Mouse (Mus musculus): ENCODE data around the gene Derl3. TPM values are rescaled to one million over a fixed set of nuclear protein-coding genes. Genes with fewer than 3 reads are reported as not detected.
A peak's percentile ranks its signal among the peaks of the same experiment; 100 is the strongest.
"Not testable (repeated sequence)": the region's sequence is repeated elsewhere in the genome, so short reads cannot be mapped to it uniquely, and the experiment has no call there.

Gene Derl3
- total RNA-seq (2014; rRNA removed): 2.1 and 6.4 TPM in 2 replicates
- 6.4 and 15.0 TPM in 2 replicates for polyA plus RNA-seq (2012; rRNA removed)

DNA sequence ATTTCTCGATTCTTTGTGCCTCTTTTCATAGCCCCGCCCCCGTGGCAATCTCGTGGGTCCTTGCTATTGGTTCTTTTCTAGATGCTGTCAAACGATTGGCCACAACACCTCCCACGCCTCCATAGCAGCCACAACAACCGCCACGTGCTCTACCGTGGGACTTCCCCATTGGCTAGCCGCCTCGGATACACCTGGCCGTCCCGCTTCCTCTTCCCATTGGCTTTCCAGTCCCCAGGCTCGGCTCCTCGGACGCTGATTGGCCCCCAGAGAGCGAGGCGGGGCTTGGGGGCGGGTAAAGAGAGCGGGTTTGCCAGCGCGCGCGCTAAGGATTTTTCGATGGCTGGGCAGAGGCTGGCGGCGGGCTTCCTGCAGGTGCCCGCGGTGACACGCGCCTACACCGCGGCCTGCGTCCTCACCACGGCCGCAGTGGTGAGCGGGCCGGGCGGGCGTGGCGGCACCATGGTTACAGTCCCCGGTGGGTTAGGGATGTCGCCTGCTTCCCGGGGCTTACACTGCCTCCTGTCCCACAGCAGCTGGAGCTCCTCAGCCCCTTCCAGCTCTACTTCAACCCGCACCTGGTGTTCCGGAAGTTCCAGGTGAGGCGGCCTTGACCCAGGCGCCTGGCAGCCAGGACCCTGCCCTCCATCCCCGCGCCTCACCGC is at the start of gene Derl3:
Derl3 (plus strand) TSS at position 325 of the 662 bp plus-strand sequence.
- Histone ChIP-seq H3K27ac (replicated peaks; ENCODE audit: insufficient read depth, low read depth, low read length) (no peak within 1 kb of the TSS), H3K4me1 (ENCODE audit: control insufficient read depth, insufficient read depth, low read length) (peaks cover 5% of the 10 kb centered on the region; the same call in 1 of the 2 replicates), H3K79me2 (ENCODE audit: control insufficient read depth, insufficient read depth, low read length) (no peaks in the 10 kb centered on the region), H3K36me3 (ENCODE audit: control insufficient read depth, insufficient read depth, low read length) (no peaks in the 10 kb centered on the region; the same call in 1 of the 2 replicates), H3K9ac (ENCODE audit: low read depth, low read length) (peak within 1 kb of the TSS; percentile 79), H3K27me3 (ENCODE audit: control insufficient read depth, insufficient read depth, low read length) (no peaks in the 10 kb centered on the region), H3K4me3 (ENCODE audit: insufficient read depth, low read depth, low read length) (peak within 1 kb of the TSS; percentile 51; the same call in 1 of the 2 replicates)
- peak; percentile 96 for DNase-seq (ENCODE audit: extremely low read depth, low read depth, low spot score)
- WGBS: 3% methylated on average over 51 of the region's 51 CpGs
- TF ChIP-seq POLR2A (IDR thresholded peaks at IDR 0.05; ENCODE audit: extremely low read depth, insufficient read depth, low read length): no peak

GRCm38 (mm10) chr10:75843898-75844297 is 49.3 kb upstream of the Derl3 start:
- H3K4me1 ChIP-seq (ENCODE audit: control insufficient read depth, insufficient read depth, low read length); H3K27ac ChIP-seq (replicated peaks; ENCODE audit: insufficient read depth, low read depth, low read length): not testable (repeated sequence)
- WGBS: 83% methylated on average over 6 of the region's 6 CpGs

DNA sequence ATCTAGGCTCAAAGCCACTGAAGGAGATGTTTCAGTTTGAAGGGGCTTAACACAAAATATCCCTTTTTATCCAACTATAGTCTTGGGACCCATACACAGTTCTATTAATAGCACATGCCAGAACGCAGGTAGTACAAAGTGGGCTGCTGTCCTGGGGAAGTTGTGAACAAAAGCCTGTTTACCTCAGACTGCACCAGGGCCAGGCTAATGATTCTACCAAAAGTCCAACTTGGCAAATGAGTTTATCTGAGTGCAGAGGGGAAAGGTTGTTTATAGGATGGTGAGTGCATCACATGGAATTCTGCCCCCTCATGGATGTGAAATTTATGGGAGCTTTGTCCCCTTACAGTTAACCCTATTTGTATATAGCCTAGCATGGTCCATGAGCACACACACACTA is 48.4 kb upstream of the Derl3 start:
- TF ChIP-seq CTCF (IDR thresholded peaks at IDR 0.05; ENCODE audit: low read depth, low read length): no peak
- no peak for TF ChIP-seq POLR2A (IDR thresholded peaks at IDR 0.05; ENCODE audit: extremely low read depth, insufficient read depth, low read length)
- H3K4me1 ChIP-seq (ENCODE audit: control insufficient read depth, insufficient read depth, low read length): no peaks in the 10 kb centered on the region
- WGBS: 18% methylated on average over 1 of the region's 1 CpGs
- H3K79me2 ChIP-seq (ENCODE audit: control insufficient read depth, insufficient read depth, low read length): no peaks in the 10 kb centered on the region
- no peak overlapping the region for H3K27ac ChIP-seq (replicated peaks; ENCODE audit: insufficient read depth, low read depth, low read length)
- no peak overlapping the region for H3K9ac ChIP-seq (ENCODE audit: low read depth, low read length)
- DNase-seq (ENCODE audit: extremely low read depth, low read depth, low spot score): peak; percentile 54
- H3K36me3 ChIP-seq (ENCODE audit: control insufficient read depth, insufficient read depth, low read length): no peaks in the 10 kb centered on the region
- no peaks in the 10 kb centered on the region for H3K27me3 ChIP-seq (ENCODE audit: control insufficient read depth, insufficient read depth, low read length)
- no peak overlapping the region for H3K4me3 ChIP-seq (ENCODE audit: insufficient read depth, low read depth, low read length)

More at GRCm38 (mm10) chr10:75843898-75844297, 49.3 kb upstream of the Derl3 start:
- H3K79me2 ChIP-seq (ENCODE audit: control insufficient read depth, insufficient read depth, low read length); H3K36me3 ChIP-seq (ENCODE audit: control insufficient read depth, insufficient read depth, low read length); DNase-seq (ENCODE audit: extremely low read depth, low read depth, low spot score); H3K9ac ChIP-seq (ENCODE audit: low read depth, low read length); H3K4me3 ChIP-seq (ENCODE audit: insufficient read depth, low read depth, low read length); H3K27me3 ChIP-seq (ENCODE audit: control insufficient read depth, insufficient read depth, low read length): not testable (repeated sequence)

DNA sequence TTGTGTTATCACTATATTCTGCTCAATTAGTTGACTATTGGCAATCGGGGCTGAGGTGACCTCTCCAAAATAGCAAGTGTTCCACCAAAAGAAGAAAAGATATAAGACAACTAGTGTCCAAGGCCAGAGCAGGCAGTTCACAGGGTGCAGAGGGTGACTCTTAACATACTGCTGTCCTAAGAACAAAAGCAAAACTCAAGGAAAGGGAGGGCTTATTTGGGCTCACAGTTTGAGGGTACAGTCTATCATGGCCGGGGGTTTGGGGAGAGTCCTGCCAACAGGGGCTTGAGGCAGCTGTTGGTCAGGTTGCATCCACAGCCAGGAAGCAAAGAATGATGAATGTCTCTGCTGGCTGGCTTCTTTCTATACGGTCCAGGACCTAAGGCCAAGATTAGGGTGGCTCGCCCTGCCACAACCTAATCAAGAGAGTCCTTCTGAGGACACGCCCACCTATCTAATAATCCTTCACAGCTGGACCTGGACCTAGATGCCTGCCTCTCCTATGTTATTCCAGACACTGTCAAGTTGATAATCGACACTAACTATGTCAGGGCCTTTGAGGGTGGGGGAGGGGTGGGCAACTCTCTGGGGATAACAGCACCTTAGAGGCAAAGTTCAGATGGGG is 47.8 kb upstream of the Derl3 start:
- no peak for DNase-seq (ENCODE audit: extremely low read depth, low read depth, low spot score)
- Histone ChIP-seq H3K27ac (replicated peaks; ENCODE audit: insufficient read depth, low read depth, low read length) (no peak overlapping the region), H3K4me1 (ENCODE audit: control insufficient read depth, insufficient read depth, low read length) (no peaks in the 10 kb centered on the region), H3K27me3 (ENCODE audit: control insufficient read depth, insufficient read depth, low read length) (no peaks in the 10 kb centered on the region), H3K36me3 (ENCODE audit: control insufficient read depth, insufficient read depth, low read length) (no peaks in the 10 kb centered on the region), H3K9ac (ENCODE audit: low read depth, low read length) (no peak overlapping the region), H3K79me2 (ENCODE audit: control insufficient read depth, insufficient read depth, low read length) (no peaks in the 10 kb centered on the region), H3K4me3 (ENCODE audit: insufficient read depth, low read depth, low read length) (no peak overlapping the region)
- WGBS: 69% methylated on average over 6 of the region's 6 CpGs
- TF ChIP-seq POLR2A (IDR thresholded peaks at IDR 0.05; ENCODE audit: extremely low read depth, insufficient read depth, low read length): no peak
- no peak for TF ChIP-seq CTCF (IDR thresholded peaks at IDR 0.05; ENCODE audit: low read depth, low read length)

DNA sequence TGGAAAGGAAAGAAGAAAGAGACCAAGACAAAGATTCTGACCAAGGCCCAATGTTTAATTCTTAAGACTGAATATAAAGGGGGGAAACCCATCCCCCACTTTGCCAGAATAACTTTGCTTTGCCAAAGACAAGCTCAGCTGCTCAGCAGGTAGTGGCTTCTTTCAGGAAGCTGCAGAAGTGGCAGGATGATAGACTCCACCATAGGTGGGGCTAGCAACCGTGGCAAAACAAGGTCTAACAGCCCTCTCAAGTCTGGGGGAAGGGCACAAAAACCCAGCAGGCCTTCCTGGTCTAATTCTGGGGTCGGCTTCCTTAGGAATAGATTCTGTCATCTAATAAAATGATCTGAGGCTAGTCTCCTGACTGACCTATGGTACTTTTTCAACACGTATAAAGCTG is 44.8 kb upstream of the Derl3 start:
- no peak overlapping the region for H3K9ac ChIP-seq (ENCODE audit: low read depth, low read length)
- WGBS: 75% methylated on average over 3 of the region's 3 CpGs
- TF ChIP-seq POLR2A (IDR thresholded peaks at IDR 0.05; ENCODE audit: extremely low read depth, insufficient read depth, low read length) (no peak), CTCF (IDR thresholded peaks at IDR 0.05; ENCODE audit: low read depth, low read length) (no peak)
- H3K36me3 ChIP-seq (ENCODE audit: control insufficient read depth, insufficient read depth, low read length): no peaks in the 10 kb centered on the region
- no peak overlapping the region for H3K4me3 ChIP-seq (ENCODE audit: insufficient read depth, low read depth, low read length)
- H3K27ac ChIP-seq (replicated peaks; ENCODE audit: insufficient read depth, low read depth, low read length): no peak overlapping the region
- no peaks in the 10 kb centered on the region for H3K4me1 ChIP-seq (ENCODE audit: control insufficient read depth, insufficient read depth, low read length)
- no peaks in the 10 kb centered on the region for H3K27me3 ChIP-seq (ENCODE audit: control insufficient read depth, insufficient read depth, low read length)
- no peak for DNase-seq (ENCODE audit: extremely low read depth, low read depth, low spot score)
- H3K79me2 ChIP-seq (ENCODE audit: control insufficient read depth, insufficient read depth, low read length): no peaks in the 10 kb centered on the region

GRCm38 (mm10) chr10:75851076-75851475 is 42.1 kb upstream of the Derl3 start:
- H3K4me3 ChIP-seq (ENCODE audit: insufficient read depth, low read depth, low read length): no peak overlapping the region
- no peaks in the 10 kb centered on the region for H3K36me3 ChIP-seq (ENCODE audit: control insufficient read depth, insufficient read depth, low read length)
- 57% methylated on average over 6 of the region's 6 CpGs for WGBS
- no peaks in the 10 kb centered on the region for H3K79me2 ChIP-seq (ENCODE audit: control insufficient read depth, insufficient read depth, low read length)
- no peak overlapping the region for H3K27ac ChIP-seq (replicated peaks; ENCODE audit: insufficient read depth, low read depth, low read length)
- no peak overlapping the region for H3K9ac ChIP-seq (ENCODE audit: low read depth, low read length)
- DNase-seq (ENCODE audit: extremely low read depth, low read depth, low spot score): no peak
- TF ChIP-seq CTCF (IDR thresholded peaks at IDR 0.05; ENCODE audit: low read depth, low read length) (no peak), POLR2A (IDR thresholded peaks at IDR 0.05; ENCODE audit: extremely low read depth, insufficient read depth, low read length) (no peak)
- H3K4me1 ChIP-seq (ENCODE audit: control insufficient read depth, insufficient read depth, low read length): no peaks in the 10 kb centered on the region
- no peaks in the 10 kb centered on the region for H3K27me3 ChIP-seq (ENCODE audit: control insufficient read depth, insufficient read depth, low read length)

Measured in liver, adult 2 months (tissue).